Mouse (Mus musculus) CH12.LX (cell line): ENCODE data around the gene Ank2. TPM values are rescaled to one million over a fixed set of nuclear protein-coding genes. Genes with fewer than 3 reads are reported as not detected.
A peak's percentile ranks its signal among the peaks of the same experiment; 100 is the strongest.

Experiments
- DNase-seq: peaks from one replicate; pipeline ENCODE4 v3.0.0-alpha.2; 2013; ENCODE audit errors: extremely low read depth
- H3K27ac ChIP-seq: 2 replicates; pipeline ENCODE4 v1.5.1; 2012; ENCODE audit warnings: low read depth, mild to moderate bottlenecking, control low read depth, moderate library complexity; ENCODE audit not compliant: insufficient read depth
- H3K27me3 ChIP-seq: replicated peaks from 2 replicates; pipeline ENCODE3; 2012; ENCODE audit warnings: inconsistent platforms
- H3K36me3 ChIP-seq, 2 experiments: replicated peaks in 1 of 2; 2 replicates each; pipeline versions ENCODE3 to v1.6.1; 2012; ENCODE audit warnings: inconsistent platforms in 1 of 2, low read length in 1 of 2, mild to moderate bottlenecking in 1 of 2, mixed read lengths in 1 of 2, moderate library complexity in 1 of 2; ENCODE audit not compliant: control insufficient read depth in 1 of 2, insufficient read depth in 1 of 2
- H3K4me1 ChIP-seq, 2 experiments: 2 replicates each; pipeline ENCODE4 v1.6.1; 2012; ENCODE audit warnings: inconsistent platforms in 1 of 2, moderate library complexity in 1 of 2; ENCODE audit not compliant: insufficient read depth in 2 of 2, control insufficient read depth in 1 of 2
- H3K4me2 ChIP-seq: 2 replicates; pipeline ENCODE4 v1.6.1; 2012; ENCODE audit warnings: low read depth, mild to moderate bottlenecking, control low read depth; ENCODE audit not compliant: poor library complexity, insufficient read depth, severe bottlenecking
- H3K4me3 ChIP-seq, 3 experiments: fragments of 150-350 bp in 1 of 3; sonication (generic) in 1 of 3; replicated peaks in 1 of 3; 2 replicates each; pipeline versions ENCODE3 to v1.5.1; 2011 to 2012; ENCODE audit warnings: low read depth in 2 of 3, low read length in 2 of 3, mild to moderate bottlenecking in 2 of 3, moderate library complexity in 2 of 3, control low read depth in 1 of 3, improper control_type of control experiment in 1 of 3, inconsistent platforms in 1 of 3, mixed read lengths in 1 of 3; ENCODE audit not compliant: poor library complexity in 1 of 3
- H3K79me2 ChIP-seq: replicated peaks from 2 replicates; pipeline ENCODE4 v1.6.1; 2012; ENCODE audit warnings: mild to moderate bottlenecking, moderate library complexity; ENCODE audit not compliant: control insufficient read depth, poor library complexity, insufficient read depth, severe bottlenecking; ENCODE audit errors: extremely low read depth
- H3K9ac ChIP-seq: 2 replicates; pipeline ENCODE4 v1.6.1; 2012; ENCODE audit warnings: low read depth, mild to moderate bottlenecking, control low read depth, moderate library complexity; ENCODE audit not compliant: insufficient read depth
- H3K9me3 ChIP-seq: replicated peaks from 2 replicates; pipeline ENCODE3; 2012; ENCODE audit warnings: low read length, inconsistent platforms, mixed read lengths
- BHLHE40 ChIP-seq: IDR thresholded peaks from 2 replicates; pipeline ENCODE4 v1.6.1; 2011; ENCODE audit warnings: mild to moderate bottlenecking, low read depth, low read length, improper control_type of control experiment
- CHD1 ChIP-seq: IDR thresholded peaks from 2 replicates; pipeline ENCODE4 v1.6.1; 2012; ENCODE audit warnings: low read depth, low read length, improper control_type of control experiment, inconsistent platforms
- CHD2 ChIP-seq: IDR thresholded peaks from 2 replicates; pipeline ENCODE4 v1.6.1; 2011; ENCODE audit warnings: low read length, improper control_type of control experiment
- CTCF ChIP-seq, 2 experiments: IDR thresholded peaks in 1 of 2; conservative IDR thresholded peaks in 1 of 2; 2 replicates each; pipeline ENCODE4 v1.5.1; 2011 to 2012; ENCODE audit warnings: low read depth in 2 of 2, low read length in 2 of 2, improper control_type of control experiment in 1 of 2, inconsistent platforms in 1 of 2, mild to moderate bottlenecking in 1 of 2, moderate library complexity in 1 of 2
- E2F4 ChIP-seq: IDR thresholded peaks from 2 replicates; pipeline ENCODE4 v1.6.1; 2011; ENCODE audit warnings: low read depth, low read length, improper control_type of control experiment; ENCODE audit not compliant: insufficient replicate concordance
- ELF1 ChIP-seq: IDR thresholded peaks from 2 replicates; pipeline ENCODE4 v1.6.1; 2014; ENCODE audit warnings: low read depth, mild to moderate bottlenecking, inconsistent platforms, low read length, improper control_type of control experiment
- EP300 ChIP-seq: IDR thresholded peaks from 2 replicates; pipeline ENCODE4 v1.6.1; 2011; ENCODE audit warnings: low read length, improper control_type of control experiment
- ETS1 ChIP-seq: conservative IDR thresholded peaks from 2 replicates; pipeline ENCODE4 v1.6.1; 2012; ENCODE audit warnings: low read depth, mild to moderate bottlenecking, inconsistent platforms, low read length, improper control_type of control experiment, moderate library complexity
- GABPA ChIP-seq: IDR thresholded peaks from 2 replicates; pipeline ENCODE4 v1.6.1; 2012; ENCODE audit warnings: low read depth, low read length, improper control_type of control experiment, inconsistent platforms; ENCODE audit not compliant: insufficient replicate concordance
- HCFC1 ChIP-seq: IDR thresholded peaks from 2 replicates; pipeline ENCODE4 v1.6.1; 2012; ENCODE audit warnings: low read depth, mild to moderate bottlenecking, inconsistent platforms, low read length, improper control_type of control experiment
- IRF4 ChIP-seq: IDR thresholded peaks from 2 replicates; pipeline ENCODE4 v1.6.1; 2014; ENCODE audit warnings: low read depth, mild to moderate bottlenecking, inconsistent platforms, low read length, improper control_type of control experiment
- JUN ChIP-seq: IDR thresholded peaks from 2 replicates; pipeline ENCODE4 v1.6.1; 2011; ENCODE audit warnings: low read depth, mild to moderate bottlenecking, low read length, improper control_type of control experiment, moderate library complexity; ENCODE audit not compliant: insufficient read depth
- JUND ChIP-seq: conservative IDR thresholded peaks from 2 replicates; pipeline ENCODE4 v1.6.1; 2011; ENCODE audit warnings: low read depth, low read length, improper control_type of control experiment
- MAFK ChIP-seq: IDR thresholded peaks from 2 replicates; pipeline ENCODE4 v1.6.1; 2011; ENCODE audit warnings: low read length, improper control_type of control experiment; ENCODE audit not compliant: insufficient replicate concordance
- MAX ChIP-seq: IDR thresholded peaks from 2 replicates; pipeline ENCODE4 v1.6.1; 2011; ENCODE audit warnings: low read length, improper control_type of control experiment
- MAZ ChIP-seq: IDR thresholded peaks from 2 replicates; pipeline ENCODE4 v1.6.1; 2012; ENCODE audit warnings: low read depth, mild to moderate bottlenecking, inconsistent platforms, low read length, improper control_type of control experiment, moderate library complexity
- MXI1 ChIP-seq: IDR thresholded peaks from 2 replicates; pipeline ENCODE4 v1.6.1; 2011; ENCODE audit warnings: mild to moderate bottlenecking, low read depth, low read length, improper control_type of control experiment
- NELFE ChIP-seq: IDR thresholded peaks from 2 replicates; pipeline ENCODE4 v1.6.1; 2011; ENCODE audit warnings: low read depth, low read length, improper control_type of control experiment
- POLR2AphosphoS2 ChIP-seq: IDR thresholded peaks from 2 replicates; pipeline ENCODE4 v1.6.1; 2011; ENCODE audit warnings: low read depth, low read length, improper control_type of control experiment
- RAD21 ChIP-seq: IDR thresholded peaks from 2 replicates; pipeline ENCODE4 v1.6.1; 2011; ENCODE audit warnings: low read depth, mild to moderate bottlenecking, low read length, improper control_type of control experiment, moderate library complexity
- RCOR1 ChIP-seq: conservative IDR thresholded peaks from 2 replicates; pipeline ENCODE4 v1.6.1; 2012; ENCODE audit warnings: low read depth, mild to moderate bottlenecking, inconsistent platforms, low read length, improper control_type of control experiment
- SIN3A ChIP-seq: IDR thresholded peaks from 2 replicates; pipeline ENCODE4 v1.6.1; 2012; ENCODE audit warnings: low read length, improper control_type of control experiment, inconsistent platforms
- SMC3 ChIP-seq: IDR thresholded peaks from 2 replicates; pipeline ENCODE4 v1.6.1; 2011; ENCODE audit warnings: low read depth, low read length, improper control_type of control experiment
- USF1 ChIP-seq: IDR thresholded peaks from 2 replicates; pipeline ENCODE4 v1.6.1; 2014; ENCODE audit warnings: low read depth, mild to moderate bottlenecking, inconsistent platforms, low read length, improper control_type of control experiment
- ZC3H11A ChIP-seq: IDR thresholded peaks from 2 replicates; pipeline ENCODE4 v1.6.1; 2012; ENCODE audit warnings: low read depth, mild to moderate bottlenecking, inconsistent platforms, low read length, improper control_type of control experiment
- ZKSCAN1 ChIP-seq: IDR thresholded peaks from 2 replicates; pipeline ENCODE4 v1.6.1; 2012; ENCODE audit warnings: low read depth, inconsistent platforms, low read length, improper control_type of control experiment, borderline replicate concordance
- ZMIZ1 ChIP-seq: IDR thresholded peaks from 2 replicates; pipeline ENCODE4 v1.6.1; 2012; ENCODE audit warnings: low read depth, mild to moderate bottlenecking, inconsistent platforms, low read length, improper control_type of control experiment
- ZNF384 ChIP-seq: IDR thresholded peaks from 2 replicates; pipeline ENCODE4 v1.6.1; 2012; ENCODE audit warnings: low read depth, low read length, improper control_type of control experiment, inconsistent platforms
- dilution Hi-C: fragments of 300-500 bp; cut with MboI; formaldehyde crosslinking; loops from 2 replicates; pipeline ENCODE4 v1.14.3; 2020; ENCODE audit warnings: low sequenced_read_pairs; ENCODE audit not compliant: extremely low pct_unique_long_range_greater_than_20kb, extremely low pct_ligation_motif_present
- in situ Hi-C: fragments of 300-500 bp; cut with MboI; formaldehyde crosslinking; loops from 3 replicates; pipeline ENCODE4 v1.14.3; 2019; ENCODE audit warnings: low sequenced_read_pairs, low pct_ligation_motif_present, low pct_unique_long_range_greater_than_20kb, mixed read lengths
- polyA plus RNA-seq: library from polyadenylated mRNA; unstranded; fragments of >175 nt; gene quantifications from 2 replicates; pipeline ENCODE4 v1.2.1, GENCODE M21; 2012; ENCODE audit warnings: low read depth; ENCODE audit not compliant: insufficient read length
- total RNA-seq, 2 experiments: library from RNA; depleted of rRNA; stranded (reverse); fragments of 300-350 nt in 1 of 2; fragments of >200 nt in 1 of 2; gene quantifications; 2 replicates each; pipeline ENCODE4 v1.2.3; 2012 to 2014

The Ank2 gene
- total and polyA plus RNA-seq, 3 experiments: 3.9 to 20.9 (median 12.2) TPM

DNA sequence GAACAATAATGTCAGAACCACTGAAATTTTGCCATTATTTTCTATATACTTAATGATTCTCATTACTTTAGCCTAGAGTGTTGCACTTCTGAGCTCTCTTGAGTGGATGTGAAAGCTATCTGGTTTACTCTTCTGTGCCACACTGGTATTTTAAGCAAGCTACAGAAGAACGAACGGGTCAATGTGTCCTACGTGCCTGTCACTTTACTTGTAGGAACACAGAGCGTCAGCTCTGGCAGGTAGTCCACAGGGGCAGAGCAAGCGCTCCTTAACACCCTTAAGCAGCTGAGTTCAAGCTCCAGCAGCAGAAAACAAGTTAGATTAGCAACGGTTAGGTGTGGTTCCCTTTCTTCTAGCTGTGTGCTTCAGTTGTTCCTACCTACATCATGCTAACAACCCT is 40.0 kb upstream of the Ank2 start:
- H3K4me3 ChIP-seq: no peak overlapping the region
- H3K27me3 ChIP-seq: no peaks in the 10 kb centered on the region
- H3K9ac ChIP-seq: no peak overlapping the region
- in situ Hi-C loops: loop anchor here (25.0 kb wide), 1 partner anchor 202 kb away; no protein-coding TSS in a partner anchor
- no peak overlapping the region for H3K27ac ChIP-seq
- no peaks in the 10 kb centered on the region for H3K9me3 ChIP-seq
- H3K4me2 ChIP-seq: no peak overlapping the region
- TF ChIP-seq RCOR1 (no peak), POLR2AphosphoS2 (no peak), ZNF384 (no peak), HCFC1 (no peak), E2F4 (no peak), JUND (no peak), CHD2 (no peak), CTCF (conservative IDR thresholded peaks at IDR 0.05 in 1 of 2, IDR thresholded peaks at IDR 0.05 in 1 of 2; ENCODE audit: low read depth in 2 of 2, low read length in 2 of 2) (no peak), CHD1 (no peak), SIN3A (no peak), RAD21 (no peak), MAFK (no peak), MAZ (no peak), MXI1 (no peak), ETS1 (no peak)
- no peaks in the 10 kb centered on the region for H3K79me2 ChIP-seq
- H3K36me3 ChIP-seq: peaks cover 6 to 44% of the 10 kb centered on the region in 2 experiments
- dilution Hi-C loops: no loop called here
- H3K4me1 ChIP-seq: no peaks in the 10 kb centered on the region
- DNase-seq: no peak

DNA sequence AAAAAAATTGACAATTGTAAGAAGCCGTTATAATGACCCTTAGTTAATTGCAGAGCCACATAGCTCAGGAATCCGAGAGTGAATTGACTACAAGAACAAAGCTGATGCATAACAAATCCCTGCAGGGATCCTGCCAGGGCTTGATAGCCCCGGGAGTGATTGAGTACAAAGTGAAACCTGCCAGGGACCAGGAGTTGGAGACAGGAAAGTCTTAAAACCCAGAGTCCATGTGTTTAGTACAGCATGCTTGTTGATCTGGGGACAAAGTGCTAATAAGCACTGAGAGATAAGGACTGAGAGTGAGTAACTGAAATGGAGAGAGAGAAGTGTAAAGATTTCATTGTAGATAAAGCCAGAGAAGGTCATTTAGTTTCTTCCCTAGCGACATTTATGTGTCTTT is 31.1 kb upstream of the Ank2 start:
- DNase-seq: no peak
- Histone ChIP-seq H3K79me2 (no peaks in the 10 kb centered on the region), H3K9ac (no peak overlapping the region), H3K9me3 (no peaks in the 10 kb centered on the region), H3K27me3 (no peaks in the 10 kb centered on the region), H3K27ac (no peak overlapping the region), H3K4me3 (no peak overlapping the region), H3K4me1 (peaks cover 4 to 8% of the 10 kb centered on the region in 2 experiments), H3K36me3 (peaks cover 0 to 3% of the 10 kb centered on the region in 2 experiments), H3K4me2 (peak overlapping the region; percentile 36)
- in situ Hi-C loops: loop anchor here (25.0 kb wide), 1 partner anchor 193 kb away; no protein-coding TSS in a partner anchor
- dilution Hi-C loops: no loop called here
- TF ChIP-seq ZKSCAN1: no peak
- no peak for TF ChIP-seq E2F4
- TF ChIP-seq JUN: no peak
- no peak for TF ChIP-seq NELFE
- TF ChIP-seq ZC3H11A: no peak
- TF ChIP-seq SMC3: no peak
- TF ChIP-seq CTCF (conservative IDR thresholded peaks at IDR 0.05 in 1 of 2, IDR thresholded peaks at IDR 0.05 in 1 of 2; ENCODE audit: low read depth in 2 of 2, low read length in 2 of 2): no peak
- TF ChIP-seq EP300: no peak
- no peak for TF ChIP-seq ZMIZ1
- no peak for TF ChIP-seq RAD21
- no peak for TF ChIP-seq ELF1
- no peak for TF ChIP-seq MXI1
- TF ChIP-seq USF1: no peak
- TF ChIP-seq BHLHE40: no peak
- TF ChIP-seq GABPA: no peak
- no peak for TF ChIP-seq MAZ
- no peak for TF ChIP-seq IRF4
- TF ChIP-seq MAX: no peak
